Mouse (Mus musculus) left cerebral cortex, adult 2 months (tissue): ENCODE measurements around the gene Cnnm3. TPM values are rescaled to one million over a fixed set of nuclear protein-coding genes. Genes with fewer than 3 reads are reported as not detected.
A peak's percentile ranks its signal among the peaks of the same experiment; 100 is the strongest.

Experiments used
- DNase-seq, 2 experiments: peaks; one replicate each; pipeline ENCODE4 v3.0.0; 2021 to 2022; ENCODE audit warnings: low spot score in 2 of 2, mixed read lengths in 1 of 2; ENCODE audit errors: extremely low spot score in 1 of 2
- H3K27ac ChIP-seq: fragments of 200-600 bp; 2 replicates; pipeline ENCODE4 v1.8.1; 2022
- H3K4me3 ChIP-seq: fragments of 200-600 bp; 2 replicates; pipeline ENCODE4 v1.8.1; 2022
- CTCF ChIP-seq: fragments of 200-600 bp; IDR thresholded peaks from 2 replicates; pipeline ENCODE4 v1.8.1; 2022; ENCODE audit warnings: antibody characterized with exemption, mild to moderate bottlenecking, moderate library complexity
- intact Hi-C: fragments of 180-260 bp; cut with DNase I; formaldehyde crosslinking; loops from one replicate; pipeline ENCODE4 v1.15.1; 2025
- total RNA-seq, 2 experiments: library from RNA; stranded (reverse); gene quantifications; 2 replicates each; pipeline ENCODE4 v1.2.3; 2021

Cnnm3 gene
- total RNA-seq, 2 experiments from 2014 or later = 29.8 to 34.9 TPM

DNA sequence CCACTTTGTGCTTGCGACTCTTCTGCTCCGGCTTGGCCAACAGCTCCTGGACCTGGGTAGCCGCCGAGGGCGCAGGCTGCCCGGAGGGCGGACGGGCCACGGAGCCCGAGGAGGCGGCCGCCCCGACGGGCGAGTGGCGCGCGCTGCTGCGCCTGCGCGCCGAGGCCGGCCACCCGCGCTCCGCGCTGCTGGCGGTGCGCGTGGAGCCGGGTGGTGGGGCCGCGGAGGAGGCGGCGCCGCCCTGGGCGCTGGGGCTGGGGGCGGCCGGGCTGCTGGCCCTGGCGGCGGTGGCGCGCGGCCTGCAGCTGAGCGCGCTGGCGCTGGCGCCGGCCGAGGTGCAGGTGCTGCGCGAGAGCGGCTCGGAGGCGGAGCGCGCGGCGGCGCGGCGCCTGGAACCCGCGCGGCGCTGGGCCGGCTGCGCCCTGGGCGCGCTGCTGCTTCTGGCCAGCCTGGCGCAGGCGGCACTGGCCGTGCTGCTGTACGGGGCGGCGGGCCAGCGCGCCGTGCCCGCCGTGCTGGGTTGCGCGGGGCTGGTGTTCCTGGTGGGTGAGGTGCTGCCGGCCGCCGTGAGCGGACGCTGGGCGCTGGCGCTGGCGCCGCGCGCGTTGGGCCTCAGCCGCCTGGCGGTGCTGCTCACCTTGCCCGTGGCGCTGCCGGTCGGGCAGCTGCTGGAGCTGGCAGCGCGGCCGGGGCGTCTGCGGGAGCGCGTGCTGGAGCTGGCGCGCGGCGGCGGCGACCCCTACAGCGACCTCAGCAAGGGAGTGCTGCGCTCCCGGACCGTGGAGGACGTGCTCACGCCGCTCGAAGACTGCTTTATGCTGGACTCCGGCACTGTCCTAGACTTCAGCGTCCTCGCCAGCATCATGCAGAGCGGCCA, 660 bp downstream of the Cnnm3 start:
- peak; percentile 64 to 65 for DNase-seq
- peak overlapping the region; percentile 99 for H3K4me3 ChIP-seq
- H3K27ac ChIP-seq = peak overlapping the region; percentile 95
- no peak; the same call in 1 of the 2 replicates for TF ChIP-seq CTCF
- intact Hi-C loops = loop anchor here (2.0 kb wide), 1 partner anchor 144 kb away; the partner anchor contains the start of gene Kansl3

DNA sequence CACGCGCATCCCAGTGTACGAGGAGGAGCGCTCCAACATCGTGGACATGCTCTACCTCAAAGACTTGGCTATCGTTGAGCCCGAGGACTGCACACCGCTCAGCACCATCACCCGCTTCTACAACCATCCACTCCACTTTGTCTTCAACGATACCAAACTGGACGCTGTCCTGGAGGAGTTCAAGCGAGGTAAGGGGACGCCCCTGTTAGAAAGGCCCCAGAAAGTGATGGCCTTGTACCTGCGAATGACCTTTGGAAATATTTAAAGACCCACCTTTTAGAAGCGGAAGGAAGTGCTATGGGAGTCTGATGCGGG, 1.3 kb downstream of the Cnnm3 start:
- no peak for TF ChIP-seq CTCF
- DNase-seq = no peak
- intact Hi-C loops = loop anchor here (2.0 kb wide), 1 partner anchor 144 kb away; the partner anchor contains the start of gene Kansl3
- peak overlapping the region; percentile 44; the same call in 1 of the 2 replicates for H3K27ac ChIP-seq
- H3K4me3 ChIP-seq = peak overlapping the region; percentile 77

DNA sequence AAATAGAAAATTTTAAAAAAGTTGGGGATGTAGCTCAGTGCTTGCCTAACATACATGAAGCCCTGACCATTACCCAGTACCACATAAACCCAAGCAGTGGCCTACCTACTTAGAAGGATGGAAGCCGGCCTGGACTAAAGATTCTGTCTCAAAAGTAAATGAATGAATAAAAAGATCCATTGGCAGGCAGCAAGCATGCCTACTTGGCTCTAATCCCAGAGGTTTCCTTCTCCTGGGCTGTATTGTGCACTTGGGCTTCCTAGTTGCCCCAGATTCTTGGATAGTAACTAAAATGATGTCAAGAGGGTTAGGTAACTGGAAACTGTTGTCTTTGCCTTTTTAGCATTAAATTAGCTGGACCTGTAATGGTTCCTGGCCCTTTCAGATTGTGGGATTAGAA, 1.6 kb downstream of the Cnnm3 start:
- no peak for TF ChIP-seq CTCF
- no peak overlapping the region for H3K27ac ChIP-seq
- intact Hi-C loops = loop anchor here (2.0 kb wide), 1 partner anchor 145 kb away; the partner anchor contains the start of gene Kansl3
- H3K4me3 ChIP-seq = peak overlapping the region; percentile 77
- DNase-seq = no peak

DNA sequence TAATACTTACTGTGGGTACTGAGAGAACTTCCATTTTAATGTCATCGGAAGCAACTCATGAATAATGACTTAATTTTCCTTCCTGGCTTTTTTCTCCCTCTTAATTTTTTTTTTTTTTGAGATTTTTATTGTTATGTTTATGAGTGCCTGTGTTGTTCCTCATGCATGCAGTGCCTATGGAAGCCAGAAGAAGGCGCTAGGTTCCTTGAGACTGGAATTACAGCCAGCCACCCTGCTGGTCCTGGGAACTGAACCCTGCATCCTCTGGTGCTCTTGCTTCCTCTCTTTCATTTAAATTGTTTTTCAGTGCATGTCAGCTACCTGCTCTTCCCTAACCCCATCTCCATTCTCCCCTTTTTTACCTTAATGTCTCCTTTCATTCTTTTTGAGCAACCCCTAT, 2.1 kb downstream of the Cnnm3 start:
- DNase-seq = no peak
- no peak overlapping the region for H3K27ac ChIP-seq
- peak overlapping the region; percentile 77 for H3K4me3 ChIP-seq
- TF ChIP-seq CTCF = peak; percentile 51
- intact Hi-C loops = loop anchor here (2.0 kb wide), 1 partner anchor 145 kb away; the partner anchor contains the start of gene Kansl3

DNA sequence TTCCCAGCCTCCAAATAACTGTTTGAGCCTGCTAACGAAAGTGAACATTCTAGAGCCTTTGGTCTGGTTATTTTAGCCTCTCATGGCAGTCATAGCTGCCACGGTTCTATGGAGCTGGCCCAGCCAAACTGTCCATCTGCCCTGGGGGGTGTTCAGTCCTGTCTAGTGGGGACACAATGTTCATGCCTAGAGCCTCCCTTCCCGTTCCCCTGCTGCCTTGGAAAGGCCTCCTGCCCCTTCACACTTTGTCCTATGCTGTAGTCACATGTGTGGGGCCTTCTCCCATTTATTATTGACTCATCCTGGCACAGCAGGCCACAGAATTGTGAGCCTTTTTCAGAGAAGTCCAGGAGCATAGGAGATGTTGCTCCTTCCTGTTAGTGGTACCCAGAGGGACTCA, 6.6 kb downstream of the Cnnm3 start:
- intact Hi-C loops = no loop called here
- TF ChIP-seq CTCF = no peak
- DNase-seq = no peak
- no peak overlapping the region for H3K4me3 ChIP-seq
- H3K27ac ChIP-seq = no peak overlapping the region

DNA sequence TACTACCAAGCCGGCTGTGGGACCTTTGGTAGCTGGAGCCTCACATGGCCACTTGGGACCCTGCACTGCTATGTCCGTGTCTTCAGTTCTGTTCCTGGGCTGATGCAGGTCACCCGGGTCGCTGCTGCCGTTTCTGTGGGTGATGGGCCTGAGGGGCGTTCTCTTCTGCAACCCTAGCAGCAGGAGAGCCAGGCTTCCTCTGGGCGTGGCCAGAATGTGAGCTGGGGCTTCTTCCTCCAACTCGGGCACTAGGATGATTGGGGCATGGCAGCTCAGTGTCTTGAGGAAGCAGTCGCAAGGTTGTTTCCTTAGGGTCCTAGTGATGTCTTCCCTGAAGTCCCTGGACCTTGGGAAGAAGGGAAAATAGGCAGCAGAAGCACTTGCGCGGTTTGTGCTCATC, 8.0 kb downstream of the Cnnm3 start:
- intact Hi-C loops = no loop called here
- no peak for TF ChIP-seq CTCF
- no peak for DNase-seq
- no peak overlapping the region for H3K27ac ChIP-seq
- H3K4me3 ChIP-seq = no peak overlapping the region

DNA sequence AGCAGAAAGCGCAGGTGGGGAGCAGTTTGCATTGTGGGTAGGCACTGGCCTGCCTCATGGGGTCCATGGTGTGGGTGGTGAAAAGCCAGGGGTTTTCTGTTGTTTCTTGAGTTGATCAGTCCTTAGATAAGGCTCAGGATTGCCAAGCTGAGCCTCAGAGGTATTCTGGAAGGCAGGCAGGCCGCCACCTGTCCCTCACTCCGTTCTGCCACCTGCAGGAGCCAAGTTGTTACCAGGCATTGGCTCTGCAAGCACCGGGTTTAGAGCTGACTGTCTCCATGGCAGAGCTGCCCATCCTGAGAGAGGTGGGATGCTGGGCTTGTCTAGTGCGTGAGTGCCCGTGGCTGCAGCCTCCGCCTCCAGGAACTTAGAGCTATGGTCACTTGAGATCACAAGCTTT, 10.5 kb downstream of the Cnnm3 start:
- intact Hi-C loops = no loop called here
- DNase-seq = no peak
- Histone ChIP-seq H3K4me3 (no peak overlapping the region), H3K27ac (no peak overlapping the region)
- no peak for TF ChIP-seq CTCF

DNA sequence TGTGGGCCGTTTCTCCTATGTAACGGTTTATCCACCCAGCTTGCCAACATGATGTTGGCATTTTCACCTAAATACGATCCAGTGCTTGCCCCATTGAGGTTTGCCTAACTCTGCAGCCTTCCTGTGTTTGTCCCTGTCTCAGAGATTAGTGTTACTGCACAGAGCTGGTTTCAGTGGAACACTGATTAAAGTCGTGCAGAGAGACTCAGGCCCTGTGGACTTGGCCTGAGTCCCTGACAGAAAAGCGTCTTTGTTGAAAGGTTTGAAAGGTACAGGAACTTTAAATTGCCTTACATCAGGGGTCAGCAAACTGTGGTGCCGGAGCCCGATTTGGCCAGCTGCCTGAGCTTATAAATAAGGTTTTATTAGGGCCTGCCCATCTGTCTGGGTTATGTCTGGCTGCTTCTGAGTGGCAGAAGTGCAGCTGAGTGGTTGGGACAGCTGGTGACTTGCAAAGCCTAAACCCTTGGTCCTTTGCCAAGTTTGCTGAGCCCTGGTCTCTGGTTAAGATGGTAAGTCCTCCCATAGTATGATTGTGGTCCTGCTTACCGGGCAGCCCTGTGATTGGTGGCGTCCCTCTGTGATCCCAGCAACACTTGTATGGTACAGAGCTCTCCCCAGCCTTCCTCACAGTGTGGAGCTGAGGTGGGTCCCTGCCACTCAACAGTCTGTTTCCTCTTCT, 11.8 kb downstream of the Cnnm3 start:
- no peak for DNase-seq
- Histone ChIP-seq H3K27ac (no peak overlapping the region), H3K4me3 (no peak overlapping the region)
- no peak for TF ChIP-seq CTCF
- intact Hi-C loops = no loop called here

DNA sequence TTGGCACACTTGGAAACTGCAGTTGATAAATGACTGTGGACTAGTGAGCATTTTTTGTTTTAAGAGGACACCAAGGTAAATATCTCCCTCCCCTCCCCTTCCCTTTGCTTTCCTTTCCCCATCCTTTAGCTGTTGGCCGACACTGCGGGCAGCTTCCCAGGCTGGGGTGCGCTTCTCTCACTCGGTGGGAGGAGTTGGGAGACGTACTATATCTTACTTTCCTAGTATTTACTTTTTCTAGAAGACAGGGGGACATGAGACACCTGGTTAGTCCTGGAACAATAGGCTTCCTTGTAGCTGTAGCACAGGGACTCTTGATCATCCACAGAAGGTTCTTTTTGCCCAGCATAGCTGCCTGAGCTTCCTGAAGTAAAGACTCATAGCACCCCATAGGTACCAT, 12.4 kb downstream of the Cnnm3 start:
- DNase-seq = no peak
- intact Hi-C loops = no loop called here
- no peak overlapping the region for H3K27ac ChIP-seq
- no peak overlapping the region for H3K4me3 ChIP-seq
- no peak for TF ChIP-seq CTCF

DNA sequence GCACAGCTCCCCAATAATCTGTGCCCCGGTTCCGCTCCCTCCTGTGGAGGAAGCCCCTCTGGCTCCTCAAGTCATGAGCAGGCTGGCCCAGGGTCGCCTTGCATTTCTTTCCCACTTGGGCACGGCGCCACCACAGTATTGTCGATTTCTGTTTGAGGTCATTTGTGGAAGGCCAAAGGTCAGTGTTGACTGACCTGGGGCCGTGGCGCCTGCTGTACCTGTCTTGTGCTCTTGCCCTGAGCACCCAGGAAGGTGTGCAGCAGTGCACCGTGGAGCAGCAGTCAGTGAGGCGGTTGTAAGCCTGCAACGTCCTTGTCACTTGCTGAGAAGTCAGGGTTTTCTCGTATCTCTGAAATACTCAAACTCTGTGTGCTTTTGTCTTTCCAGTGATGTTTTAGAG, 14.1 kb downstream of the Cnnm3 start:
- Histone ChIP-seq H3K4me3 (no peak overlapping the region), H3K27ac (no peak overlapping the region)
- intact Hi-C loops = no loop called here
- no peak for TF ChIP-seq CTCF
- DNase-seq = no peak

DNA sequence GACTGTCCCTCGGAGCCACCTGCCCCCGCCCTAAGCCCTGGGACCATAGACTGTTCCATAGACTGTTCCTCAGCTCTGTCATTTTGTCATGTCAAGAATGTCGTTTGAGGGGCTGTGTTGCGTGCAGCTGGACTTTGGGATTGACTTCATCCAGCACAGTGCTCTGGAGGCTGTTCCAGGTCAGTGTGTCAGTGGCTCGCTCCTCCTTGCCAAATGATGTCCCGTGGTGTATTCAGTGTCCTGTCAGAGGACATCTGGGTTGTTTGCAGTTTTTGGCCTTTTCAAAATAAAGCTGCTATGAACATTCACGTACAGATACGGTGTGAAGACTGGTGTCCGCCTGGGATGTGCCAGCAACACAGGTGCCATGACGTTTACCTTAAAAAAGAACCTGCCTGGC, 15.2 kb downstream of the Cnnm3 start:
- Histone ChIP-seq H3K27ac (no peak overlapping the region), H3K4me3 (no peak overlapping the region)
- intact Hi-C loops = no loop called here
- no peak for DNase-seq
- no peak for TF ChIP-seq CTCF

DNA sequence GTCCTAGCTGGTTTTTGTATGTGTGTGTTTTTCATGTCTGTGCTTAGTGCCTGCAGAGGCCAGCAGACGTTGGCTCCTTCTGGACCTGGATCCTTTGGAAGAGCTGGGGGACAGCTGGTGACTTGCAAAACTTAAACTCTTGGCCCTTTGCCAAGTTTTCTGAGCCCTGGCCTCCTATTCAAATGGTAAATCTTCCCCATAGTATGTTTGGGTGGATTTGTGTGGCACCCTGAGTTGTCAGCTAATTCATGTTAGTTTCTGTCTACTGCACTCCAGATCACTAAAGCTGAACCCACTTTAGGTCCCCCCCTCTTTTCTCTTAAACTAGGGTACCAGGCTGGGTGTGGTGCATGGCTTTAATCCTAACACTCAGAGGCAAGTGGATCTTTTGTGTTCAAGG, 16.7 kb downstream of the Cnnm3 start:
- H3K4me3 ChIP-seq = no peak overlapping the region
- no peak for TF ChIP-seq CTCF
- no peak overlapping the region for H3K27ac ChIP-seq
- DNase-seq = no peak
- intact Hi-C loops = no loop called here
